Mouse (Mus musculus) kidney, adult 2 months (tissue): ENCODE data around the gene Rbsn.

Experiments
- CTCF ChIP-seq: fragments of 200-500 bp; conservative IDR thresholded peaks from 2 replicates; pipeline ENCODE4 v1.5.1; 2011; ENCODE audit warnings: low read depth, mild to moderate bottlenecking, control low read depth, low read length, moderate library complexity, mixed read lengths; ENCODE audit not compliant: insufficient read depth, insufficient read length
- POLR2A ChIP-seq: fragments of 200-500 bp; IDR thresholded peaks from one replicate; pipeline ENCODE4 v1.6.1; 2011; ENCODE audit warnings: low read depth, low read length, control low read depth

DNA sequence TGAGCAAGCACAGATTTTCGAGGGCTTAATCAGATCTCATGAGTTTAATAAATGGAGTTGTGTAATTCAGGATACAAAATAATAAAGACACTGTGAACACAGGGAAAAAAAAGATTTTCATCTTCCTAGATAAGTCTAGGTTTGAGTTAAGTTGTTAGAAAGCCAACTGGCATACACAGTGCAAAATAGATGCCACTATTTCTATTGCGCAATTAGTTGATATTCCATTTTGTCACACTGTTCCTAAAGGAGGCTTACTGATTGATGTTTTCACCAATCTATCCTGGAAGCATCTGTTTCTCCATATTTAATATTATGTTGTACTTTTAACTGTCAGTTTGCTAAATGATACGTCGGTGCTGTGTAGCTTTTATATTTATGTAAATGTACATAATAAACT, 68.8 kb downstream of the Rbsn start:
- TF ChIP-seq POLR2A (no peak), CTCF (no peak)
